Mouse (Mus musculus) CH12.LX (cell line): Measurements from ENCODE around the gene Gm17622. TPM values are rescaled to one million over a fixed set of nuclear protein-coding genes. Genes with fewer than 3 reads are reported as not detected.

Experiments
- DNase-seq: peaks from one replicate; pipeline ENCODE4 v3.0.0-alpha.2; 2013; ENCODE audit errors: extremely low read depth
- H3K27ac ChIP-seq: 2 replicates; pipeline ENCODE4 v1.5.1; 2012; ENCODE audit warnings: low read depth, mild to moderate bottlenecking, control low read depth, moderate library complexity; ENCODE audit not compliant: insufficient read depth
- H3K27me3 ChIP-seq: replicated peaks from 2 replicates; pipeline ENCODE3; 2012; ENCODE audit warnings: inconsistent platforms
- H3K36me3 ChIP-seq, 2 experiments: replicated peaks in 1 of 2; 2 replicates each; pipeline versions ENCODE3 to v1.6.1; 2012; ENCODE audit warnings: inconsistent platforms in 1 of 2, low read length in 1 of 2, mild to moderate bottlenecking in 1 of 2, mixed read lengths in 1 of 2, moderate library complexity in 1 of 2; ENCODE audit not compliant: control insufficient read depth in 1 of 2, insufficient read depth in 1 of 2
- H3K4me1 ChIP-seq, 2 experiments: 2 replicates each; pipeline ENCODE4 v1.6.1; 2012; ENCODE audit warnings: inconsistent platforms in 1 of 2, moderate library complexity in 1 of 2; ENCODE audit not compliant: insufficient read depth in 2 of 2, control insufficient read depth in 1 of 2
- H3K4me2 ChIP-seq: 2 replicates; pipeline ENCODE4 v1.6.1; 2012; ENCODE audit warnings: low read depth, mild to moderate bottlenecking, control low read depth; ENCODE audit not compliant: poor library complexity, insufficient read depth, severe bottlenecking
- H3K4me3 ChIP-seq, 3 experiments: fragments of 150-350 bp in 1 of 3; sonication (generic) in 1 of 3; replicated peaks in 1 of 3; 2 replicates each; pipeline versions ENCODE3 to v1.5.1; 2011 to 2012; ENCODE audit warnings: low read depth in 2 of 3, low read length in 2 of 3, mild to moderate bottlenecking in 2 of 3, moderate library complexity in 2 of 3, control low read depth in 1 of 3, improper control_type of control experiment in 1 of 3, inconsistent platforms in 1 of 3, mixed read lengths in 1 of 3; ENCODE audit not compliant: poor library complexity in 1 of 3
- H3K79me2 ChIP-seq: replicated peaks from 2 replicates; pipeline ENCODE4 v1.6.1; 2012; ENCODE audit warnings: mild to moderate bottlenecking, moderate library complexity; ENCODE audit not compliant: control insufficient read depth, poor library complexity, insufficient read depth, severe bottlenecking; ENCODE audit errors: extremely low read depth
- H3K9ac ChIP-seq: 2 replicates; pipeline ENCODE4 v1.6.1; 2012; ENCODE audit warnings: low read depth, mild to moderate bottlenecking, control low read depth, moderate library complexity; ENCODE audit not compliant: insufficient read depth
- H3K9me3 ChIP-seq: replicated peaks from 2 replicates; pipeline ENCODE3; 2012; ENCODE audit warnings: low read length, inconsistent platforms, mixed read lengths
- CHD1 ChIP-seq: IDR thresholded peaks from 2 replicates; pipeline ENCODE4 v1.6.1; 2012; ENCODE audit warnings: low read depth, low read length, improper control_type of control experiment, inconsistent platforms
- CHD2 ChIP-seq: IDR thresholded peaks from 2 replicates; pipeline ENCODE4 v1.6.1; 2011; ENCODE audit warnings: low read length, improper control_type of control experiment
- CTCF ChIP-seq, 2 experiments: IDR thresholded peaks in 1 of 2; conservative IDR thresholded peaks in 1 of 2; 2 replicates each; pipeline ENCODE4 v1.5.1; 2011 to 2012; ENCODE audit warnings: low read depth in 2 of 2, low read length in 2 of 2, improper control_type of control experiment in 1 of 2, inconsistent platforms in 1 of 2, mild to moderate bottlenecking in 1 of 2, moderate library complexity in 1 of 2
- E2F4 ChIP-seq: IDR thresholded peaks from 2 replicates; pipeline ENCODE4 v1.6.1; 2011; ENCODE audit warnings: low read depth, low read length, improper control_type of control experiment; ENCODE audit not compliant: insufficient replicate concordance
- ELF1 ChIP-seq: IDR thresholded peaks from 2 replicates; pipeline ENCODE4 v1.6.1; 2014; ENCODE audit warnings: low read depth, mild to moderate bottlenecking, inconsistent platforms, low read length, improper control_type of control experiment
- HCFC1 ChIP-seq: IDR thresholded peaks from 2 replicates; pipeline ENCODE4 v1.6.1; 2012; ENCODE audit warnings: low read depth, mild to moderate bottlenecking, inconsistent platforms, low read length, improper control_type of control experiment
- JUN ChIP-seq: IDR thresholded peaks from 2 replicates; pipeline ENCODE4 v1.6.1; 2011; ENCODE audit warnings: low read depth, mild to moderate bottlenecking, low read length, improper control_type of control experiment, moderate library complexity; ENCODE audit not compliant: insufficient read depth
- JUND ChIP-seq: conservative IDR thresholded peaks from 2 replicates; pipeline ENCODE4 v1.6.1; 2011; ENCODE audit warnings: low read depth, low read length, improper control_type of control experiment
- KAT2A ChIP-seq: IDR thresholded peaks from 2 replicates; pipeline ENCODE4 v1.6.1; 2012; ENCODE audit warnings: low read length, improper control_type of control experiment, inconsistent platforms; ENCODE audit not compliant: insufficient replicate concordance
- MAFK ChIP-seq: IDR thresholded peaks from 2 replicates; pipeline ENCODE4 v1.6.1; 2011; ENCODE audit warnings: low read length, improper control_type of control experiment; ENCODE audit not compliant: insufficient replicate concordance
- MEF2A ChIP-seq: IDR thresholded peaks from 2 replicates; pipeline ENCODE4 v1.6.1; 2014; ENCODE audit warnings: low read depth, mild to moderate bottlenecking, inconsistent platforms, low read length, improper control_type of control experiment, borderline replicate concordance
- MXI1 ChIP-seq: IDR thresholded peaks from 2 replicates; pipeline ENCODE4 v1.6.1; 2011; ENCODE audit warnings: mild to moderate bottlenecking, low read depth, low read length, improper control_type of control experiment
- MYC ChIP-seq: IDR thresholded peaks from 2 replicates; pipeline ENCODE4 v1.6.1; 2011; ENCODE audit warnings: low read depth, mild to moderate bottlenecking, improper control_type of control experiment, low read length
- NELFE ChIP-seq: IDR thresholded peaks from 2 replicates; pipeline ENCODE4 v1.6.1; 2011; ENCODE audit warnings: low read depth, low read length, improper control_type of control experiment
- NRF1 ChIP-seq: IDR thresholded peaks from 2 replicates; pipeline ENCODE4 v1.6.1; 2014; ENCODE audit warnings: low read depth, mild to moderate bottlenecking, inconsistent platforms, low read length, improper control_type of control experiment, moderate library complexity
- PAX5 ChIP-seq: IDR thresholded peaks from 2 replicates; pipeline ENCODE4 v1.6.1; 2012; ENCODE audit warnings: low read length, inconsistent platforms, mixed read lengths
- POLR2AphosphoS2 ChIP-seq: IDR thresholded peaks from 2 replicates; pipeline ENCODE4 v1.6.1; 2011; ENCODE audit warnings: low read depth, low read length, improper control_type of control experiment
- RAD21 ChIP-seq: IDR thresholded peaks from 2 replicates; pipeline ENCODE4 v1.6.1; 2011; ENCODE audit warnings: low read depth, mild to moderate bottlenecking, low read length, improper control_type of control experiment, moderate library complexity
- RCOR1 ChIP-seq: conservative IDR thresholded peaks from 2 replicates; pipeline ENCODE4 v1.6.1; 2012; ENCODE audit warnings: low read depth, mild to moderate bottlenecking, inconsistent platforms, low read length, improper control_type of control experiment
- SMC3 ChIP-seq: IDR thresholded peaks from 2 replicates; pipeline ENCODE4 v1.6.1; 2011; ENCODE audit warnings: low read depth, low read length, improper control_type of control experiment
- TBP ChIP-seq: conservative IDR thresholded peaks from 2 replicates; pipeline ENCODE4 v1.6.1; 2011; ENCODE audit warnings: low read depth, low read length, improper control_type of control experiment
- UBTF ChIP-seq: IDR thresholded peaks from 2 replicates; pipeline ENCODE4 v1.6.1; 2012; ENCODE audit warnings: low read depth, mild to moderate bottlenecking, inconsistent platforms, low read length, improper control_type of control experiment, moderate library complexity
- USF2 ChIP-seq: conservative IDR thresholded peaks from 2 replicates; pipeline ENCODE4 v1.6.1; 2011; ENCODE audit warnings: low read depth, low read length, improper control_type of control experiment
- ZC3H11A ChIP-seq: IDR thresholded peaks from 2 replicates; pipeline ENCODE4 v1.6.1; 2012; ENCODE audit warnings: low read depth, mild to moderate bottlenecking, inconsistent platforms, low read length, improper control_type of control experiment
- ZMIZ1 ChIP-seq: IDR thresholded peaks from 2 replicates; pipeline ENCODE4 v1.6.1; 2012; ENCODE audit warnings: low read depth, mild to moderate bottlenecking, inconsistent platforms, low read length, improper control_type of control experiment
- ZNF384 ChIP-seq: IDR thresholded peaks from 2 replicates; pipeline ENCODE4 v1.6.1; 2012; ENCODE audit warnings: low read depth, low read length, improper control_type of control experiment, inconsistent platforms
- dilution Hi-C: fragments of 300-500 bp; cut with MboI; formaldehyde crosslinking; loops from 2 replicates; pipeline ENCODE4 v1.14.3; 2020; ENCODE audit warnings: low sequenced_read_pairs; ENCODE audit not compliant: extremely low pct_unique_long_range_greater_than_20kb, extremely low pct_ligation_motif_present
- in situ Hi-C: fragments of 300-500 bp; cut with MboI; formaldehyde crosslinking; loops from 3 replicates; pipeline ENCODE4 v1.14.3; 2019; ENCODE audit warnings: low sequenced_read_pairs, low pct_ligation_motif_present, low pct_unique_long_range_greater_than_20kb, mixed read lengths
- polyA plus RNA-seq: library from polyadenylated mRNA; unstranded; fragments of >175 nt; gene quantifications from 2 replicates; pipeline ENCODE4 v1.2.1, GENCODE M21; 2012; ENCODE audit warnings: low read depth; ENCODE audit not compliant: insufficient read length
- total RNA-seq, 2 experiments: library from RNA; depleted of rRNA; stranded (reverse); fragments of 300-350 nt in 1 of 2; fragments of >200 nt in 1 of 2; gene quantifications; 2 replicates each; pipeline ENCODE4 v1.2.3; 2012 to 2014

Gene Gm17622
- total and polyA plus RNA-seq, 3 experiments = not detected

GRCm38 (mm10) chr13:96511262-96511661, 20.7 kb downstream of the Gm17622 start:
- Histone ChIP-seq H3K36me3 (peaks cover 36 to 63% of the 10 kb centered on the region in 2 experiments), H3K9me3 (no peaks in the 10 kb centered on the region), H3K79me2 (no peaks in the 10 kb centered on the region), H3K27me3 (no peaks in the 10 kb centered on the region), H3K9ac (peak overlapping the region; percentile 61; the same call in 1 of the 2 replicates), H3K4me1 (peaks cover 8 to 38% of the 10 kb centered on the region in 2 experiments), H3K4me2 (peak overlapping the region; percentile 18), H3K4me3 (no peak overlapping the region), H3K27ac (peak overlapping the region; percentile 86)
- no peak for DNase-seq
- in situ Hi-C loops (no loop called here), dilution Hi-C loops (no loop called here)
- TF ChIP-seq ZNF384 (no peak), HCFC1 (no peak), NRF1 (no peak), CTCF (conservative IDR thresholded peaks at IDR 0.05 in 1 of 2, IDR thresholded peaks at IDR 0.05 in 1 of 2; ENCODE audit: low read depth in 2 of 2, low read length in 2 of 2) (no peak), SMC3 (no peak), ELF1 (no peak), USF2 (no peak), MXI1 (no peak), KAT2A (no peak), RCOR1 (no peak), CHD1 (no peak), UBTF (no peak), TBP (no peak), ZMIZ1 (no peak), MEF2A (no peak), JUND (no peak), NELFE (no peak), JUN (no peak), MAFK (no peak)

GRCm38 (mm10) chr13:96511893-96512292, 21.4 kb downstream of the Gm17622 start:
- H3K9ac ChIP-seq = no peak overlapping the region
- no peak for TF ChIP-seq SMC3
- no peak for TF ChIP-seq CHD2
- TF ChIP-seq MYC = no peak
- no peak for TF ChIP-seq MEF2A
- TF ChIP-seq RAD21 = no peak
- no peak for TF ChIP-seq UBTF
- no peak for TF ChIP-seq JUND
- TF ChIP-seq ELF1 = no peak
- TF ChIP-seq KAT2A = no peak
- no peak for TF ChIP-seq ZC3H11A
- TF ChIP-seq PAX5 = no peak
- no peak for TF ChIP-seq TBP
- no peak for TF ChIP-seq E2F4
- TF ChIP-seq USF2 = no peak
- no peak for TF ChIP-seq POLR2AphosphoS2
- peaks cover 41 to 64% of the 10 kb centered on the region in 2 experiments for H3K36me3 ChIP-seq
- no peaks in the 10 kb centered on the region for H3K27me3 ChIP-seq
- no peaks in the 10 kb centered on the region for H3K9me3 ChIP-seq
- dilution Hi-C loops = no loop called here
- no peaks in the 10 kb centered on the region for H3K79me2 ChIP-seq
- DNase-seq = no peak
- H3K4me2 ChIP-seq = no peak overlapping the region
- no peak overlapping the region for H3K27ac ChIP-seq
- peaks cover 13 to 44% of the 10 kb centered on the region in 2 experiments for H3K4me1 ChIP-seq
- no peak overlapping the region for H3K4me3 ChIP-seq
- in situ Hi-C loops = no loop called here
